Mouse (Mus musculus) lung, embryonic 14.5 days (tissue): ENCODE results near the gene Cux1. TPM values are rescaled to one million over a fixed set of nuclear protein-coding genes. Genes with fewer than 3 reads are reported as not detected.

Experiments
- ATAC-seq: fragments of 200-750 bp; cut with Nextera tagmentation; 2 replicates; pipeline ENCODE4 v1.8.0; 2017; ENCODE audit warnings: mild to moderate bottlenecking, moderate TSS enrichment, moderate library complexity; ENCODE audit not compliant: insufficient read depth
- DNase-seq: peaks from one replicate; pipeline ENCODE4 v3.0.0-alpha.2; 2015
- H3K27ac ChIP-seq: fragments of 300-500 bp; sonication (generic); 2 replicates; pipeline ENCODE4 v1.5.1; 2014; ENCODE audit warnings: low read depth, mild to moderate bottlenecking, moderate library complexity
- H3K27me3 ChIP-seq: fragments of 300-500 bp; sonication (generic); 2 replicates; pipeline ENCODE4 v1.6.1; 2014; ENCODE audit warnings: low read length, control low read depth; ENCODE audit not compliant: insufficient read depth
- H3K36me3 ChIP-seq: fragments of 300-500 bp; sonication (generic); 2 replicates; pipeline ENCODE4 v1.6.1; 2014; ENCODE audit warnings: control low read depth; ENCODE audit not compliant: insufficient read depth
- H3K4me1 ChIP-seq: fragments of 300-500 bp; sonication (generic); 2 replicates; pipeline ENCODE4 v1.6.1; 2014; ENCODE audit warnings: antibody characterized with exemption, control low read depth; ENCODE audit not compliant: insufficient read depth
- H3K4me2 ChIP-seq: fragments of 300-500 bp; sonication (generic); 2 replicates; pipeline ENCODE4 v1.6.1; 2014; ENCODE audit warnings: mild to moderate bottlenecking
- H3K4me3 ChIP-seq: fragments of 300-500 bp; sonication (generic); 2 replicates; pipeline ENCODE4 v1.5.1; 2014; ENCODE audit warnings: low read depth, low read length
- H3K9ac ChIP-seq: fragments of 300-500 bp; sonication (generic); 2 replicates; pipeline ENCODE4 v1.6.1; 2014
- H3K9me3 ChIP-seq: fragments of 300-500 bp; sonication (generic); 2 replicates; pipeline ENCODE4 v1.6.1; 2016; ENCODE audit warnings: low read depth, low read length, control low read depth
- CTCF ChIP-seq: IDR thresholded peaks from 2 replicates; pipeline ENCODE4 v1.5.1; 2016; ENCODE audit warnings: antibody characterized with exemption, low read depth
- WGBS: fragments of 180-500 bp; shearing (Covaris S2); extraction: QIAGEN DNeasy Blood & Tissue Kit; methylation state at CpG from one replicate; pipeline ENCODE4 v1.1.7; 2014; 5-methylcytosine and 5-hydroxymethylcytosine counted together
- microRNA-seq: library from miRNA; unstranded; fragments of <30 nt; microRNA quantifications from one replicate; pipeline ENCODE4, GENCODE M21; 2016; ENCODE audit warnings: borderline number of aligned reads
- polyA plus RNA-seq: library from polyadenylated mRNA; unstranded; fragments of >200 nt; fragmentation: Nextera tagmentation; extraction: Ambion mirVana; gene quantifications from 2 replicates; pipeline ENCODE4 v1.2.1, GENCODE M21; 2014

The Cux1 gene
- polyA plus RNA-seq, 1 experiment from 2014 or later, result 104 TPM

GRCm38 (mm10) chr5:136201832-136202231, 365.5 kb downstream of the Cux1 start:
- no peak overlapping the region for H3K4me3 ChIP-seq
- WGBS, result 34% methylated on average over 7 of the region's 7 CpGs
- ATAC-seq (peak; percentile 21; the same call in 1 of the 2 replicates), DNase-seq (peak; percentile 93)
- peak; percentile 93 for TF ChIP-seq CTCF
- H3K27ac ChIP-seq, result no peak overlapping the region
- no peak overlapping the region for H3K9ac ChIP-seq
- no peaks in the 10 kb centered on the region for H3K9me3 ChIP-seq
- H3K4me2 ChIP-seq, result no peak overlapping the region
- H3K27me3 ChIP-seq, result no peaks in the 10 kb centered on the region
- H3K4me1 ChIP-seq, result 0 out of 2 replicates have a peak, but pooled peaks cover 5% of the 10 kb centered on the region
- peaks cover 2% of the 10 kb centered on the region; the same call in 1 of the 2 replicates for H3K36me3 ChIP-seq

- H3K27me3 ChIP-seq, result no peaks in the 10 kb centered on the region
- peak overlapping the region; percentile 76 for H3K27ac ChIP-seq
- DNase-seq (peak; percentile 38), ATAC-seq (no peak)
- H3K9ac ChIP-seq, result peak overlapping the region; percentile 92
- TF ChIP-seq CTCF, result no peak
- H3K9me3 ChIP-seq, result no peaks in the 10 kb centered on the region
- 0 out of 2 replicates have a peak, but pooled peaks cover 5% of the 10 kb centered on the region for H3K4me1 ChIP-seq
- H3K4me3 ChIP-seq, result peak overlapping the region; percentile 97
- WGBS, result 28% methylated on average over 11 of the region's 11 CpGs
- peak overlapping the region; percentile 94 for H3K4me2 ChIP-seq
- H3K36me3 ChIP-seq, result peaks cover 25% of the 10 kb centered on the region
These were observed 367.8 kb downstream of the Cux1 start for GRCm38 (mm10) chr5:136199526-136199925.

- under 1% methylated on average over 62 of the region's 62 CpGs for WGBS
- H3K4me1 ChIP-seq, result 0 out of 2 replicates have a peak, but pooled peaks cover 5% of the 10 kb centered on the region
- H3K4me2 ChIP-seq, result peak within 1 kb of the TSS; percentile 94
- peak within 1 kb of the TSS; percentile 92 for H3K9ac ChIP-seq
- no peak for TF ChIP-seq CTCF
- H3K27me3 ChIP-seq, result no peaks in the 10 kb centered on the region
- H3K27ac ChIP-seq, result peak within 1 kb of the TSS; percentile 76
- H3K36me3 ChIP-seq, result peaks cover 33% of the 10 kb centered on the region
- no peaks in the 10 kb centered on the region for H3K9me3 ChIP-seq
- peak; percentile 98 for DNase-seq
- peak; percentile 86 for ATAC-seq
- H3K4me3 ChIP-seq, result peak within 1 kb of the TSS; percentile 97
These were observed 368.6 kb downstream of the Cux1 start, which contains the start of gene Prkrip1 for GRCm38 (mm10) chr5:136198474-136199391. Gene Prkrip1, minus strand, starts transcription at chr5:136198963.

Small RNAs within 50 kb of the gene (microRNA-seq; reads per million reads assigned to microRNA genes)
- gene Mir721, result not detected

Other genes starting within 250 kb of the Cux1 start
- gene Myl10, start 125.7 kb upstream of the Cux1 start, polyA plus RNA-seq, result not detected in 2 replicates